Mouse (Mus musculus): Measurements from ENCODE around the gene Luzp2. TPM values are rescaled to one million over a fixed set of nuclear protein-coding genes. Genes with fewer than 3 reads are reported as not detected.
A peak's percentile ranks its signal among the peaks of the same experiment; 100 is the strongest.

The Luzp2 gene
- total RNA-seq (2014; rRNA removed) (92.6 and 114 TPM in 2 replicates), polyA plus RNA-seq (2015; fragmentation: Nextera tagmentation; extraction: Ambion mirVana) (78.8 and 83.9 TPM in 2 replicates)

DNA sequence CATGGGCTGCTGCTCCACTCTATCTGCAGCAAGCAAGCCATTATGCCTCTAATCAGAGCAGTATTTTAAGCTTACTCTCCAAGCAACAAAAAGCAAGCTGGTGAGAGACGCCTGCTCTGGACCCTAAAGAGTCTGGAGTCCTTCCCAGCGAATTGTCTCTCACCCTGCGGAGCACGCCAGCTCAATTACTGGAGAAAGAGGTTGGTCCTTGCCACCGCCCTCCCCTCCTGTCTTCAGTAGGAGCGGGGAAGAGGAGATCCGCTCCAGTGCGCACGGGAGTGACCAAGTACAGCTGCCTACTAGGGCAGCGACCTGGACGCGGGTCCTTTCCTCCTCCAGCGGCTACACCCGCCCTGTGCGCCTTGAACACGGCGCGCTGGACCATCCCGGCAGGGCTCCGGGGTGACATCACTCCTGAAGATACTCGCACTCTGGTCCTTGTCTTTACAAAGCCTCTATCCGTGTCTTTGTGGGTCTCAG is at the start of gene Luzp2:
Gene Luzp2, plus strand, starts transcription at position 127 of the 480 bp plus-strand sequence.
- no peak for TF ChIP-seq CTCF (IDR thresholded peaks at IDR 0.05; ENCODE audit: low read depth)

GRCm38 (mm10) chr7:54787456-54787855 is 47.8 kb upstream of the Luzp2 start:
- Histone ChIP-seq H3K36me3 (ENCODE audit: insufficient read depth, low read length) (no peaks in the 10 kb centered on the region), H3K27ac (no peak overlapping the region), H3K4me2 (ENCODE audit: low read depth, low read length) (no peak overlapping the region), H3K27me3 (ENCODE audit: insufficient read depth, low read length) (no peaks in the 10 kb centered on the region), H3K4me3 (ENCODE audit: low read length) (no peak overlapping the region), H3K9ac (replicated peaks; ENCODE audit: low read length) (no peak overlapping the region), H3K9me3 (ENCODE audit: low read length) (no peaks in the 10 kb centered on the region), H3K4me1 (ENCODE audit: insufficient read depth, low read length) (no peaks in the 10 kb centered on the region)
- ATAC-seq, result no peak
- no peak for DNase-seq (ENCODE audit: low spot score)
- TF ChIP-seq CTCF (IDR thresholded peaks at IDR 0.05; ENCODE audit: low read depth), result no peak

More for the DNA sequence above, at the start of gene Luzp2:
- Histone ChIP-seq H3K9ac (replicated peaks; ENCODE audit: low read length) (peak within 1 kb of the TSS; percentile 75), H3K4me2 (ENCODE audit: low read depth, low read length) (peak within 1 kb of the TSS; percentile 66), H3K4me1 (ENCODE audit: insufficient read depth, low read length) (peaks cover 14% of the 10 kb centered on the region; the same call in 1 of the 2 replicates), H3K4me3 (ENCODE audit: low read length) (peak within 1 kb of the TSS; percentile 73), H3K27me3 (ENCODE audit: insufficient read depth, low read length) (no peaks in the 10 kb centered on the region), H3K36me3 (ENCODE audit: insufficient read depth, low read length) (no peaks in the 10 kb centered on the region), H3K9me3 (ENCODE audit: low read length) (no peaks in the 10 kb centered on the region), H3K27ac (peak within 1 kb of the TSS; percentile 90)
- ATAC-seq, result peak; percentile 93
- under 1% methylated on average over 22 of the region's 22 CpGs for WGBS
- DNase-seq (ENCODE audit: low spot score), result peak; percentile 81

- no peak overlapping the region for H3K27ac ChIP-seq
- no peak for DNase-seq (ENCODE audit: low spot score)
- no peak overlapping the region for H3K9ac ChIP-seq (replicated peaks; ENCODE audit: low read length)
- H3K9me3 ChIP-seq (ENCODE audit: low read length), result no peaks in the 10 kb centered on the region
- H3K4me3 ChIP-seq (ENCODE audit: low read length), result no peak overlapping the region
- no peaks in the 10 kb centered on the region for H3K36me3 ChIP-seq (ENCODE audit: insufficient read depth, low read length)
- ATAC-seq, result no peak
- no peaks in the 10 kb centered on the region for H3K27me3 ChIP-seq (ENCODE audit: insufficient read depth, low read length)
- no peaks in the 10 kb centered on the region for H3K4me1 ChIP-seq (ENCODE audit: insufficient read depth, low read length)
- no peak for TF ChIP-seq CTCF (IDR thresholded peaks at IDR 0.05; ENCODE audit: low read depth)
- H3K4me2 ChIP-seq (ENCODE audit: low read depth, low read length), result no peak overlapping the region
Measured at GRCm38 (mm10) chr7:54818606-54819005, 16.7 kb upstream of the Luzp2 start.

DNA sequence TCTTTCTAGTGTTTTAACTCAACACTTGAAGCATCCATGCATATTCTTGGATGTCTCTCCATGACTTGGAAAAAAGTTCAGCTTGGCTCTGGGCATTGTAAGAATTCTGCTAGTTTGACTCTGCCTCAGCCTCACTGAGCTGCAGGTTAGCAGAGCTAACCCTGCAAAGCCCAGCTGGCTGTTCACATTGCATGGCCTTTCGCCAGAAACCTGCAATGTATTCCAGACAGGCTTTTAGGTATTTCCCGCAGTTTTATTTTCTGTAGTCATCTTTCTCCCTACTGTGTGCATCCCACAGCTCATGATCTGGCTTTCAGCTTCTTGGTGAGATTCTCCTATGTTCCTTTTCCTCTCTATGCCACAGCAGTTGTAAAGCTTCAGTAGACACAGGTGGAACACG is 6.5 kb upstream of the Luzp2 start:
- no peaks in the 10 kb centered on the region for H3K4me1 ChIP-seq (ENCODE audit: insufficient read depth, low read length)
- H3K27me3 ChIP-seq (ENCODE audit: insufficient read depth, low read length), result no peaks in the 10 kb centered on the region
- H3K9me3 ChIP-seq (ENCODE audit: low read length), result no peaks in the 10 kb centered on the region
- H3K36me3 ChIP-seq (ENCODE audit: insufficient read depth, low read length), result no peaks in the 10 kb centered on the region
- 70% methylated on average over 3 of the region's 3 CpGs for WGBS
- no peak overlapping the region for H3K4me3 ChIP-seq (ENCODE audit: low read length)
- ATAC-seq, result no peak
- no peak overlapping the region for H3K9ac ChIP-seq (replicated peaks; ENCODE audit: low read length)
- no peak for TF ChIP-seq CTCF (IDR thresholded peaks at IDR 0.05; ENCODE audit: low read depth)
- no peak overlapping the region for H3K4me2 ChIP-seq (ENCODE audit: low read depth, low read length)
- H3K27ac ChIP-seq, result no peak overlapping the region
- peak; percentile 27 for DNase-seq (ENCODE audit: low spot score)

- ATAC-seq, result peak; percentile 74
Measured at GRCm38 (mm10) chr7:54835911-54836352, 634 bp downstream of the Luzp2 start.

DNA sequence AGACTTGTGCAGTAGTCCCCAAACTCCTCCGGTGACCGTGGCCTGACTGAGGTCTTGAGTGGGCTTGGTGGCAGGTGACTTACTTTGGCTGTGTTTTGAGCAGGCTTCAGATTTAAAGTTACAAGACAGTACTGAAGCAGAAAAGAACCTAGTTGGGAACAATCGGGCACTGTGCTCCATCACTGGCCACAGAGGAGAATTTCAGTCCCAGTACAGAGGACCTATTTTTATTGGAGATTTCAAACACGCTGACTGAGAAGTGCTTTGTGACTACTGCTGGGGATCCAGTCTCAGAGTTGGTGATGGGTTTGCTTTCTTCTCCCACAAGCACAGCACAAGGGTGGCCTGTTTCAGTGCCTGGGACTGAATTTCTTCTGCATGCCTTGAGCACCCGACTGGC is 1.1 kb downstream of the Luzp2 start:
- H3K9ac ChIP-seq (replicated peaks; ENCODE audit: low read length), result peak overlapping the region; percentile 75
- peak overlapping the region; percentile 73 for H3K4me3 ChIP-seq (ENCODE audit: low read length)
- peak overlapping the region; percentile 90 for H3K27ac ChIP-seq
- 31% methylated on average over 5 of the region's 5 CpGs for WGBS
- no peaks in the 10 kb centered on the region for H3K36me3 ChIP-seq (ENCODE audit: insufficient read depth, low read length)
- peak; percentile 53 for DNase-seq (ENCODE audit: low spot score)
- peak overlapping the region; percentile 66 for H3K4me2 ChIP-seq (ENCODE audit: low read depth, low read length)
- TF ChIP-seq CTCF (IDR thresholded peaks at IDR 0.05; ENCODE audit: low read depth), result no peak
- peak; percentile 76 for ATAC-seq
- no peaks in the 10 kb centered on the region for H3K27me3 ChIP-seq (ENCODE audit: insufficient read depth, low read length)
- H3K4me1 ChIP-seq (ENCODE audit: insufficient read depth, low read length), result peaks cover 14% of the 10 kb centered on the region
- H3K9me3 ChIP-seq (ENCODE audit: low read length), result no peaks in the 10 kb centered on the region

More at GRCm38 (mm10) chr7:54835911-54836352, 634 bp downstream of the Luzp2 start:
- Histone ChIP-seq H3K4me2 (ENCODE audit: low read depth, low read length) (peak overlapping the region; percentile 66), H3K4me3 (ENCODE audit: low read length) (peak overlapping the region; percentile 73), H3K36me3 (ENCODE audit: insufficient read depth, low read length) (no peaks in the 10 kb centered on the region), H3K27me3 (ENCODE audit: insufficient read depth, low read length) (no peaks in the 10 kb centered on the region), H3K27ac (peak overlapping the region; percentile 90), H3K4me1 (ENCODE audit: insufficient read depth, low read length) (peaks cover 14% of the 10 kb centered on the region; the same call in 1 of the 2 replicates), H3K9me3 (ENCODE audit: low read length) (no peaks in the 10 kb centered on the region), H3K9ac (replicated peaks; ENCODE audit: low read length) (peak overlapping the region; percentile 75)
- DNase-seq (ENCODE audit: low spot score), result no peak
- TF ChIP-seq CTCF (IDR thresholded peaks at IDR 0.05; ENCODE audit: low read depth), result peak; percentile 21; the same call in 1 of the 2 replicates
- under 1% methylated on average over 13 of the region's 13 CpGs for WGBS

DNA sequence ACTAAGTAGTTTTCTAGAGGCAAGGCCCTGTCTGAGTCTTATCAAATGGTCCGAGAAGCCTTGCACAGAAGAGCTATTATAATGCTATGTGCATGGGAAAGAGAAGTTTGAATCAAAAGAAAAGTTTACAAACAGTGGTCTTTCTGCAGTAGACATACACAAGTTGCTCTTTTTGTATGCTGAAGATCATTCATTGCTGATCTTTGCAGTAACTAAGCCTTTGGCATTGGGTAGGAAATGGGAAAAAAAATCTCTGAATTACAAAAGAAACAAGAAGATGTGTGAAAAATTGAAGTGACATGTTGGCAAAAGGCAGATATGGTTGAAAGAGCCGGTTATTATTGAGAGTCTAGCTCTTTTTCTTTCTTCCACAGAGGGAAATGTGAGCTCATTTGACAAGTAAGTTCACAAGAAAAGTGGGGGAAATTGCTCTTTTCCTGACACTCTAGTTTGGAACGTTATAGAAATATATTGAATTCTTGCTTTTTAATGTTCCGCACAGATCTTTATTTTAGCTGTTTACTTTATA is 7.6 kb downstream of the Luzp2 start:
- Histone ChIP-seq H3K4me2 (ENCODE audit: low read depth, low read length) (no peak overlapping the region), H3K36me3 (ENCODE audit: insufficient read depth, low read length) (no peaks in the 10 kb centered on the region), H3K27ac (peak overlapping the region; percentile 51), H3K27me3 (ENCODE audit: insufficient read depth, low read length) (no peaks in the 10 kb centered on the region), H3K4me1 (ENCODE audit: insufficient read depth, low read length) (peaks cover 11% of the 10 kb centered on the region), H3K4me3 (ENCODE audit: low read length) (no peak overlapping the region), H3K9ac (replicated peaks; ENCODE audit: low read length) (no peak overlapping the region), H3K9me3 (ENCODE audit: low read length) (no peaks in the 10 kb centered on the region)
- no peak for TF ChIP-seq CTCF (IDR thresholded peaks at IDR 0.05; ENCODE audit: low read depth)
- ATAC-seq (peak; percentile 70), DNase-seq (ENCODE audit: low spot score) (peak; percentile 38)
- WGBS, result 58% methylated on average over 4 of the region's 4 CpGs
